Mouse (Mus musculus) frontal cortex, postnatal 10 days (tissue): ENCODE results near the gene Ksr2.

ENCODE experiments used
- DNase-seq, 2 experiments: peaks; one replicate each; pipeline ENCODE4 v3.0.0; 2022; ENCODE audit warnings: low spot score in 2 of 2, mixed read lengths in 1 of 2

Ksr2 gene

GRCm38 (mm10) chr5:117687770-117688352, 274.1 kb downstream of the Ksr2 start:
- no peak for DNase-seq

- DNase-seq, result no peak
Measured at GRCm38 (mm10) chr5:117688738-117689137, 274.9 kb downstream of the Ksr2 start.

- DNase-seq, result no peak
Measured at GRCm38 (mm10) chr5:117689840-117690239, 276.0 kb downstream of the Ksr2 start.

GRCm38 (mm10) chr5:117691271-117691670, 277.5 kb downstream of the Ksr2 start:
- peak in 1 of 2 experiments; percentile 28 for DNase-seq

- DNase-seq, result no peak
Measured at GRCm38 (mm10) chr5:117693557-117693956, 279.8 kb downstream of the Ksr2 start.

GRCm38 (mm10) chr5:117694632-117695031, 280.8 kb downstream of the Ksr2 start:
- DNase-seq, result no peak

- no peak for DNase-seq
Measured at GRCm38 (mm10) chr5:117696366-117696765, 282.6 kb downstream of the Ksr2 start.

GRCm38 (mm10) chr5:117697589-117697988, 283.8 kb downstream of the Ksr2 start:
- DNase-seq, result no peak

- no peak for DNase-seq
Measured at GRCm38 (mm10) chr5:117704371-117704770, 290.6 kb downstream of the Ksr2 start.

- DNase-seq, result no peak
Measured at GRCm38 (mm10) chr5:117706633-117707032, 292.8 kb downstream of the Ksr2 start.

- no peak for DNase-seq
Measured at GRCm38 (mm10) chr5:117709306-117709705, 295.5 kb downstream of the Ksr2 start.

GRCm38 (mm10) chr5:117711636-117712035, 297.8 kb downstream of the Ksr2 start:
- no peak for DNase-seq

GRCm38 (mm10) chr5:117712207-117712606, 298.4 kb downstream of the Ksr2 start:
- no peak for DNase-seq

GRCm38 (mm10) chr5:117717120-117717519, 303.3 kb downstream of the Ksr2 start:
- DNase-seq, result no peak

- no peak for DNase-seq
Measured at GRCm38 (mm10) chr5:117723316-117723715, 309.5 kb downstream of the Ksr2 start.

GRCm38 (mm10) chr5:117726548-117726947, 312.7 kb downstream of the Ksr2 start:
- no peak for DNase-seq

- no peak for DNase-seq
Measured at GRCm38 (mm10) chr5:117727138-117727537, 313.3 kb downstream of the Ksr2 start.

GRCm38 (mm10) chr5:117731311-117731710, 317.5 kb downstream of the Ksr2 start:
- no peak for DNase-seq

GRCm38 (mm10) chr5:117744654-117745178, 330.9 kb downstream of the Ksr2 start:
- DNase-seq, result no peak

GRCm38 (mm10) chr5:117749353-117749752, 335.6 kb downstream of the Ksr2 start:
- no peak for DNase-seq

GRCm38 (mm10) chr5:117757696-117758482, 344.1 kb downstream of the Ksr2 start:
- DNase-seq, result no peak

GRCm38 (mm10) chr5:117761181-117761832, 347.5 kb downstream of the Ksr2 start:
- no peak for DNase-seq

- DNase-seq, result no peak
Measured at GRCm38 (mm10) chr5:117764496-117764895, 350.7 kb downstream of the Ksr2 start.
